ENCODE assay signal across 16 mouse cellular contexts in genomic region chr5:28416029-28416428, GRCm38 (mm10). TPM values are rescaled to one million over a fixed set of nuclear protein-coding genes. Genes with fewer than 3 reads are reported as not detected.
"Had no signal": no experiment of that assay in that cellular context is flagged by ENCODE, and none has a peak within 500 bp of the region (broad histone marks: within the 10 kb centered on the region; RNA-seq: fewer than 3 reads in every experiment).

No protein-coding gene starts in this region.

- H3K27ac ChIP-seq: neural tube, embryonic 12.5 days; neural tube, embryonic 13.5 days; neural tube, embryonic 15.5 days had no signal

- H3K4me1 ChIP-seq: neural tube, embryonic 12.5 days; neural tube, embryonic 13.5 days; neural tube, embryonic 15.5 days had no signal

- H3K9me3 ChIP-seq: neural tube, embryonic 12.5 days; neural tube, embryonic 13.5 days; neural tube, embryonic 15.5 days had no signal

- H3K4me2 ChIP-seq: neural tube, embryonic 12.5 days; neural tube, embryonic 13.5 days; neural tube, embryonic 15.5 days had no signal

- DNase-seq: retina, postnatal 1 day; right cerebral cortex, adult 18-20 months; right cerebral cortex, postnatal 14 days; right cerebral cortex, postnatal 25 days; right cerebral cortex, postnatal 4 days; spleen, adult 18-20 months; thymus, adult 18-20 months; thymus, adult 2 months; thymus, postnatal 14 days; thymus, postnatal 25 days; thymus, postnatal 36 days; thymus, postnatal 4 days had no signal

- H3K9ac ChIP-seq: neural tube, embryonic 12.5 days; neural tube, embryonic 13.5 days; neural tube, embryonic 15.5 days had no signal

- H3K4me3 ChIP-seq: neural tube, embryonic 12.5 days; neural tube, embryonic 13.5 days; neural tube, embryonic 15.5 days had no signal

- H3K27me3 ChIP-seq: neural tube, embryonic 12.5 days; neural tube, embryonic 13.5 days; neural tube, embryonic 15.5 days had no signal

RNA-seq across cellular contexts. Expression of gene Shh, which starts 51.0 kb away (rescaled TPM):
- polyA plus RNA-seq: spleen, adult 2 months had no signal
